Mouse (Mus musculus) hindbrain, postnatal 0 days (tissue): ENCODE results near the gene Kcnip1. TPM values are rescaled to one million over a fixed set of nuclear protein-coding genes. Genes with fewer than 3 reads are reported as not detected.

Experiments
- ATAC-seq: fragments of 200-750 bp; cut with Nextera tagmentation; 2 replicates; pipeline ENCODE4 v1.8.0; 2017; ENCODE audit warnings: mild to moderate bottlenecking, moderate TSS enrichment, moderate library complexity
- DNase-seq: peaks from one replicate; pipeline ENCODE4 v3.0.0-alpha.2; 2015; ENCODE audit warnings: low spot score
- H3K27ac ChIP-seq: fragments of 300-500 bp; sonication (generic); 2 replicates; pipeline ENCODE4 v1.5.1; 2014; ENCODE audit warnings: mild to moderate bottlenecking
- H3K27me3 ChIP-seq: fragments of 300-500 bp; sonication (generic); 2 replicates; pipeline ENCODE4 v1.6.1; 2014; ENCODE audit warnings: low read length, mixed read lengths; ENCODE audit not compliant: insufficient read depth
- H3K36me3 ChIP-seq: fragments of 300-500 bp; sonication (generic); 2 replicates; pipeline ENCODE4 v1.6.1; 2014; ENCODE audit warnings: low read length, mixed read lengths; ENCODE audit not compliant: insufficient read depth
- H3K4me1 ChIP-seq: fragments of 300-500 bp; sonication (generic); 2 replicates; pipeline ENCODE4 v1.6.1; 2014; ENCODE audit warnings: antibody characterized with exemption, low read length, mixed read lengths; ENCODE audit not compliant: insufficient read depth
- H3K4me2 ChIP-seq: fragments of 300-500 bp; sonication (generic); 2 replicates; pipeline ENCODE4 v1.6.1; 2014; ENCODE audit warnings: low read depth, mild to moderate bottlenecking, low read length, moderate library complexity, mixed read lengths
- H3K4me3 ChIP-seq: fragments of 300-500 bp; sonication (generic); 2 replicates; pipeline ENCODE4 v1.5.1; 2014; ENCODE audit warnings: low read length
- H3K9ac ChIP-seq: fragments of 300-500 bp; sonication (generic); replicated peaks from 2 replicates; pipeline ENCODE4 v1.6.1; 2014; ENCODE audit warnings: mild to moderate bottlenecking, low read length, moderate library complexity, mixed read lengths
- H3K9me3 ChIP-seq: fragments of 300-500 bp; sonication (generic); 2 replicates; pipeline ENCODE4 v1.6.1; 2016; ENCODE audit warnings: low read length, mixed read lengths
- CTCF ChIP-seq: IDR thresholded peaks from 2 replicates; pipeline ENCODE4 v1.5.1; 2016; ENCODE audit warnings: antibody characterized with exemption, control low read depth, low read depth
- WGBS: fragments of 180-500 bp; shearing (Covaris S2); extraction: QIAGEN DNeasy Blood & Tissue Kit; methylation state at CpG from one replicate; pipeline ENCODE4 v1.1.7; 2014; 5-methylcytosine and 5-hydroxymethylcytosine counted together
- polyA plus RNA-seq: library from polyadenylated mRNA; unstranded; fragments of >200 nt; fragmentation: Nextera tagmentation; extraction: Ambion mirVana; gene quantifications from 2 replicates; pipeline ENCODE4 v1.2.1, GENCODE M21; 2015
- total RNA-seq: library from RNA; depleted of rRNA; stranded (reverse); fragments of >200 nt; gene quantifications from 2 replicates; pipeline ENCODE4 v1.2.3, GENCODE M21; 2014

Gene Kcnip1
- total and polyA plus RNA-seq, 2 experiments from 2014 or later = 66.8 to 132 TPM

GRCm38 (mm10) chr11:33993496-33993895 is 544 bp upstream of the Kcnip1 start:
- DNase-seq = no peak
- no peaks in the 10 kb centered on the region for H3K9me3 ChIP-seq
- no peak overlapping the region for H3K27ac ChIP-seq
- H3K36me3 ChIP-seq = no peaks in the 10 kb centered on the region
- peaks cover 8% of the 10 kb centered on the region for H3K4me1 ChIP-seq
- H3K9ac ChIP-seq = no peak overlapping the region
- ATAC-seq = no peak
- peak overlapping the region; percentile 46 for H3K4me2 ChIP-seq
- TF ChIP-seq CTCF = 0 out of 2 replicates have a peak, but pooled peaks have one; percentile 7
- WGBS = 50% methylated on average over 5 of the region's 5 CpGs
- no peaks in the 10 kb centered on the region; the same call in 1 of the 2 replicates for H3K27me3 ChIP-seq
- H3K4me3 ChIP-seq = no peak overlapping the region

GRCm38 (mm10) chr11:33990002-33990401 is 3.0 kb downstream of the Kcnip1 start:
- Histone ChIP-seq H3K27me3 (no peaks in the 10 kb centered on the region; the same call in 1 of the 2 replicates), H3K9ac (no peak overlapping the region), H3K36me3 (no peaks in the 10 kb centered on the region), H3K9me3 (no peaks in the 10 kb centered on the region), H3K4me3 (no peak overlapping the region), H3K4me1 (peaks cover 8% of the 10 kb centered on the region), H3K27ac (no peak overlapping the region), H3K4me2 (no peak overlapping the region)
- DNase-seq (no peak), ATAC-seq (no peak)
- no peak for TF ChIP-seq CTCF
- WGBS = 86% methylated on average over 5 of the region's 5 CpGs

GRCm38 (mm10) chr11:33986525-33986924 is 6.4 kb downstream of the Kcnip1 start:
- Histone ChIP-seq H3K27me3 (no peaks in the 10 kb centered on the region; the same call in 1 of the 2 replicates), H3K36me3 (no peaks in the 10 kb centered on the region), H3K9me3 (no peaks in the 10 kb centered on the region), H3K9ac (no peak overlapping the region), H3K4me1 (no peaks in the 10 kb centered on the region), H3K4me3 (no peak overlapping the region), H3K4me2 (no peak overlapping the region), H3K27ac (no peak overlapping the region)
- WGBS = 91% methylated on average over 2 of the region's 2 CpGs
- DNase-seq = no peak
- ATAC-seq = no peak
- TF ChIP-seq CTCF = no peak

DNA sequence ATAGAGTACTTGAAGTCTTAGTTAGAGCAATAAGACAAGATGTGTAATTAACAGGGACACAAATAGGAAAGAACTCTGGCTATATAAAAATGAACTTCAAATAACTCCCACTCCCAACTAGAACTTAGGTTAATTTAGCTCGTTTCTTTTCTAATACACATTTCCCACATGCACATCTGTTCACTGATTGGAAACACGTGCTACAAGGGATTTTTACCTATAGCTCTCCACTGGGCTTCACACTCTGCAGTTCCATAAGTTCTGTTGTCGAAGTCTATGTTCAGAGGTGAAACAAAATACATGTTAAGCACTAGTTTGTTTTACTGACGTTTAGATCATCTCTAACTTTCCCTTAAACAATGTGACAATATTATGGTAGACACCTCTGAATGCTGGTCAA is 12.8 kb downstream of the Kcnip1 start:
- ATAC-seq = no peak
- H3K9ac ChIP-seq = no peak overlapping the region

DNA sequence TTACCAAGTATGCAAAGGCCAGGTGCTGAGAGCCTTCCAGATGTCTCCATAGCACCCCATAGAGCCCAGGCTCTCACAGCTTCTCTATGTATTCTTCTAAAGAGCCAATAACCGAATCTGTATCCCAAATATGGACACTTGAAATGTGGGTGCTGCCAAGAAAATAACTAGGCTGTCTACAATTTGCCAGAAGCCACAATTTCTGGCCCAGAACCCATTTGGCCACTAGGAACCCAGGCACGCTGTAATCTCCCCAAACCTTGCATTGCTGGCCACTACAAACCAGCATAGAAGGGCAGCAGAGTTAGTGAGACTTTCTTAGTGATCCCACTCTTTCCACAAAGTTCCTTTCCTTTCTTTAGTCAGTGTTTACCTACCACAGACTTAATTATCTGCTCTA is 17.8 kb downstream of the Kcnip1 start:
- no peak overlapping the region for H3K27ac ChIP-seq
- H3K4me2 ChIP-seq = no peak overlapping the region
- no peaks in the 10 kb centered on the region for H3K27me3 ChIP-seq
- no peak for ATAC-seq
- H3K9me3 ChIP-seq = no peaks in the 10 kb centered on the region
- no peak overlapping the region for H3K9ac ChIP-seq
- WGBS = 65% methylated on average over 2 of the region's 2 CpGs
- no peaks in the 10 kb centered on the region for H3K4me1 ChIP-seq
- DNase-seq = no peak
- H3K36me3 ChIP-seq = no peaks in the 10 kb centered on the region
- no peak for TF ChIP-seq CTCF
- H3K4me3 ChIP-seq = no peak overlapping the region

More for the DNA sequence above, 12.8 kb downstream of the Kcnip1 start:
- Histone ChIP-seq H3K27me3 (peaks cover 4% of the 10 kb centered on the region; the same call in 1 of the 2 replicates), H3K36me3 (no peaks in the 10 kb centered on the region), H3K4me3 (no peak overlapping the region), H3K9me3 (no peaks in the 10 kb centered on the region), H3K27ac (no peak overlapping the region), H3K4me1 (no peaks in the 10 kb centered on the region), H3K4me2 (no peak overlapping the region)
- WGBS = 82% methylated on average over 4 of the region's 4 CpGs
- no peak for TF ChIP-seq CTCF
- no peak for DNase-seq

DNA sequence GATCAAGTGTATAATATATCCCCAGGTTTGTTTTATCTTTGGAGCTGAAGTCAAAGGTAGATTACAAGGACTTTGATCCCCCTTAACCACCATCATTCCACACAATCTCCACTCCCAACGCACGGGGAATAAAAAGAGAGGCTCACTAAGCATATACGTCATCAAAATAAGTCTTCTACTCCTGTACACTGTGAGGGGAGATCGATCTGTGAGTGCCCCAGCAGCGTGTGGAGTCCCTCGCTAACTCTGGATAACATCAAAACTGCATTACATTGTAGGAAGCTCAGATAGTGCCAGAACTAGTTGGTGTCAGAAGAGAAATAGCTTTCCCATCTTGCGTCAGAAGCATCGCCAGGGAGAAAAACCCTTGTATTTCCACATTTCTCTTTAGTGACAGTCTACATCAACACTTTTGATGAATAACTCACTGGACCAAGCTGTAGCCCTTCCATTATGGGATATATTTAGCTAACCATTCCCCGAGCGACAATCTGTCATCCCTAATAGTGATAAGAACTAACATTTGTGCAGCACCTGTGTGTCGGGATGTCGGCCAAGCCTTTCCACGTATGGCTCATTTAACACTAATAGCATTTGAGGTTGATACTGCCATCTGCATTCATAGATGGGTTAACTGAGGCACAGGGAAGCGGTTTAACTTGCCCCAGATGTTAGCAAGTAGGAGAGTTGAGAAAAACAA is 18.5 kb downstream of the Kcnip1 start:
- 64% methylated on average over 14 of the region's 14 CpGs for WGBS
- Histone ChIP-seq H3K4me2 (no peak overlapping the region), H3K4me1 (no peaks in the 10 kb centered on the region), H3K9ac (no peak overlapping the region), H3K9me3 (no peaks in the 10 kb centered on the region), H3K27me3 (no peaks in the 10 kb centered on the region), H3K36me3 (no peaks in the 10 kb centered on the region), H3K27ac (no peak overlapping the region), H3K4me3 (no peak overlapping the region)
- ATAC-seq = no peak
- peak; percentile 65 for DNase-seq
- no peak for TF ChIP-seq CTCF

GRCm38 (mm10) chr11:33972114-33972513 is 20.8 kb downstream of the Kcnip1 start:
- DNase-seq = no peak
- Histone ChIP-seq H3K27me3 (no peaks in the 10 kb centered on the region), H3K9me3 (no peaks in the 10 kb centered on the region), H3K4me3 (no peak overlapping the region), H3K4me1 (no peaks in the 10 kb centered on the region), H3K36me3 (no peaks in the 10 kb centered on the region), H3K27ac (no peak overlapping the region), H3K4me2 (no peak overlapping the region), H3K9ac (no peak overlapping the region)
- no peak for ATAC-seq
- 76% methylated on average over 7 of the region's 7 CpGs for WGBS
- TF ChIP-seq CTCF = no peak
